Mouse (Mus musculus): ENCODE measurements around the gene Olfr433.
"Not testable (repeated sequence)": the region's sequence is repeated elsewhere in the genome, so short reads cannot be mapped to it uniquely, and the experiment has no call there.

The Olfr433 gene

GRCm38 (mm10) chr1:174040523-174041177 lies at the start of gene Olfr433:
Olfr433 (plus strand) TSS chr1:174040705.
- DNase-seq (ENCODE audit: low read depth, low spot score) = no peak

GRCm38 (mm10) chr1:173995003-173995402 lies 45.5 kb upstream of the Olfr433 start:
- DNase-seq (ENCODE audit: low read depth, low spot score) = no peak

GRCm38 (mm10) chr1:174004352-174005109 lies 36.0 kb upstream of the Olfr433 start:
- not testable (repeated sequence) for DNase-seq (ENCODE audit: low read depth, low spot score)

GRCm38 (mm10) chr1:174007050-174007449 lies 33.5 kb upstream of the Olfr433 start:
- DNase-seq (ENCODE audit: low read depth, low spot score) = not testable (repeated sequence)

GRCm38 (mm10) chr1:174031698-174032097 lies 8.8 kb upstream of the Olfr433 start, which contains the start of gene Ifi205:
Ifi205 (minus strand) TSS chr1:174031810.
- no peak for DNase-seq (ENCODE audit: low read depth, low spot score)

- no peak for DNase-seq (ENCODE audit: low read depth, low spot score)
These were observed 4.7 kb upstream of the Olfr433 start for GRCm38 (mm10) chr1:174035841-174036240.

GRCm38 (mm10) chr1:174038480-174038879 lies 2.0 kb upstream of the Olfr433 start:
- DNase-seq (ENCODE audit: low read depth, low spot score) = no peak

- DNase-seq (ENCODE audit: low read depth, low spot score) = not testable (repeated sequence)
These were observed 1.8 kb downstream of the Olfr433 start for GRCm38 (mm10) chr1:174042091-174042884.

GRCm38 (mm10) chr1:174044431-174044830 lies 3.9 kb downstream of the Olfr433 start:
- no peak for DNase-seq (ENCODE audit: low read depth, low spot score)

- DNase-seq (ENCODE audit: low read depth, low spot score) = not testable (repeated sequence)
These were observed 7.7 kb downstream of the Olfr433 start for GRCm38 (mm10) chr1:174048227-174048626.

GRCm38 (mm10) chr1:174048893-174049292 lies 8.4 kb downstream of the Olfr433 start, which contains the start of gene Olfr432:
Olfr432 (plus strand) TSS chr1:174049205.
- no peak for DNase-seq (ENCODE audit: low read depth, low spot score)

- DNase-seq (ENCODE audit: low read depth, low spot score) = not testable (repeated sequence)
These were observed 8.9 kb downstream of the Olfr433 start for GRCm38 (mm10) chr1:174049357-174049756.

- no peak for DNase-seq (ENCODE audit: low read depth, low spot score)
These were observed 10.0 kb downstream of the Olfr433 start for GRCm38 (mm10) chr1:174050532-174050931.

- DNase-seq (ENCODE audit: low read depth, low spot score) = no peak
These were observed 11.0 kb downstream of the Olfr433 start for GRCm38 (mm10) chr1:174051515-174051914.

GRCm38 (mm10) chr1:174051931-174052536 lies 11.5 kb downstream of the Olfr433 start:
- DNase-seq (ENCODE audit: low read depth, low spot score) = no peak

- DNase-seq (ENCODE audit: low read depth, low spot score) = no peak
These were observed 12.5 kb downstream of the Olfr433 start for GRCm38 (mm10) chr1:174052981-174053380.

- no peak for DNase-seq (ENCODE audit: low read depth, low spot score)
These were observed 14.7 kb downstream of the Olfr433 start for GRCm38 (mm10) chr1:174055248-174055647.

GRCm38 (mm10) chr1:174066305-174066704 lies 25.8 kb downstream of the Olfr433 start, which contains the start of gene Olfr430:
Olfr430 (plus strand) TSS chr1:174066605.
- DNase-seq (ENCODE audit: low read depth, low spot score) = no peak

- DNase-seq (ENCODE audit: low read depth, low spot score) = no peak
These were observed 43.5 kb downstream of the Olfr433 start, which contains the start of gene Olfr429 for GRCm38 (mm10) chr1:174084031-174084430. Olfr429 (plus strand) TSS chr1:174084331.
